Mouse (Mus musculus) brain, embryonic 18.5 days (tissue): ENCODE results near the gene Mbd6.

Experiments
- DNase-seq: peaks from one replicate; pipeline ENCODE4 v3.0.0-alpha.2; 2012; ENCODE audit warnings: low read depth, low spot score

Mbd6 gene

DNA sequence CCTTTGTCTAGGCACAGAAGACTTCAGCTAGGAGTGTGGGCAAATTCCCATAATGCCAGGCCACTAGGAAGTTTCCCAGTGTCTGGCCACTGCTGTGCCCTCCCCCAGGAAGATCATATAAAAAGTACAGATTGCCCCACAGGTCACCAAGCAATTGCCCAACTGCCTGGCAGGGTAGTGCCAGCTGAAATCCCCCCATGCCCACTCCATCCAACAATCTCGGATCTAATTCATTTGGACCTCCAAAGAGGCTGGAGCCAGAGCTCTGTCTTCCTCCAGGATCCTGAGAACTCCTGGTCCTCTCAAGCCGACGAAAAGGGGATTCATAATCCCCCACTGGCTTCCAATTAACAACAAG, 903 bp downstream of the Mbd6 start:
- no peak for DNase-seq

GRCm38 (mm10) chr10:127287271-127287935, 1.4 kb downstream of the Mbd6 start:
- no peak for DNase-seq

- DNase-seq = no peak
Observed at GRCm38 (mm10) chr10:127286730-127287129, 2.1 kb downstream of the Mbd6 start.

- no peak for DNase-seq
Observed at GRCm38 (mm10) chr10:127286194-127286593, 2.6 kb downstream of the Mbd6 start.

DNA sequence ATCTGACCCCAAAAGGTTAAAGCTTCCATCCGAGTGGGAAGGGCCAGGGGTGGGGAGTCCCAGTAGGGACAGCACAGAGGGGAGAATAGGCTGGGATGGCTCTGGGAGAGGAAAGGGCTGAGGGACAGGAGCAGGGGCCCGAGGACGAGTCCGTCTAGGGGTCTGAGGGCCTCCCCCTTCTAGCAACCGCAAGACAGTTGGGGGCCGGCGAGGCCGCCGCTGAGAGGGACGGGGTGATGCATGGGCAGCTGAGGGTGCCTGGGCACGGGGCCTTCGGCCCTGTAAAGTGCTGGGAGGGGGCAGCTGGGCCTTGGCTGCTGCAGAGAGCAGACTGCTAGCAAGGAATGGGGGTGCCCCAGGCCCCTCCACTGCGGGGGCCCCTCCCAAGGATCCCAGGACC, 3.2 kb downstream of the Mbd6 start:
- no peak for DNase-seq

DNA sequence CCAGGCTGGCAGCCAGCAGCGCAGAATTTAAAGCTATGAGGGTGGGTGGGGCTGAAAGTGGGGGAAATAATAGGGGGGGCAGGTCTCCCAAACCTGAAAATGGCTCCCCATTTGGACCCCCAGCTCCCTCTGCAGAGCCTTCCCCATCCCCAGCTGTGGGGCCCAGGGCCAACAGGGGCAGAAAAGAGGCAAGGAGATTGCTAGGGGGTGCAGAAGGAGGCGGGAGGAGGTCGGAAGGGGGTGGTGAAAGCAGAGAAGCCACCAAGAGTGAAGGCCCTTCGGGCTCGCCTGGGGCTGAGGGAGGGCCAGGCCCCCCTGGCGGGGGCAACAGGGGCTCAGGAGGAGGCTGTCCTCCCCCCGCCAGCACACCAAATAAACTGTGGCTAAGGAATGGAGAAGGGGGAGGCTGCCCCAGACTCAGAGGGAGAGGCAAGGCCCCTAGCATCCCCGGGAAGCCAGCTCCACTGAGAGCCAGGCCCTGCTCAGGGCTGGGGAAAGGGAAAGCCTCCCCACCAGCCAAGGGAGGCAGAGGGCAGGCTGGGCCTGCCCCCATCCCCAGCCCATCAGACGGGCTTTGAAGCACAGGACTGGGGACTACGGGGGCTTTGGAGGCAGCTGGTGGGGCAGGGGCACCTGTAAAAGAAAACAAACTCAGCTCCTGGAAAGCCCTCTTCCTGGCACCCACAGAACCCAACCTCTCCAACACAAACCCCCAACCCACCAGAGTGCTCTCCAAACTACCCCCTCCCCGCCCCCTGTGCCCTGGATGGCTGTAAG, 3.9 kb downstream of the Mbd6 start:
- DNase-seq = no peak

- no peak for DNase-seq
Observed at GRCm38 (mm10) chr10:127284105-127284622, 4.7 kb downstream of the Mbd6 start.

GRCm38 (mm10) chr10:127282620-127283215, 6.1 kb downstream of the Mbd6 start:
- no peak for DNase-seq

GRCm38 (mm10) chr10:127281316-127281715, 7.5 kb downstream of the Mbd6 start:
- no peak for DNase-seq

GRCm38 (mm10) chr10:127279730-127280129, 9.1 kb downstream of the Mbd6 start:
- DNase-seq = no peak

DNA sequence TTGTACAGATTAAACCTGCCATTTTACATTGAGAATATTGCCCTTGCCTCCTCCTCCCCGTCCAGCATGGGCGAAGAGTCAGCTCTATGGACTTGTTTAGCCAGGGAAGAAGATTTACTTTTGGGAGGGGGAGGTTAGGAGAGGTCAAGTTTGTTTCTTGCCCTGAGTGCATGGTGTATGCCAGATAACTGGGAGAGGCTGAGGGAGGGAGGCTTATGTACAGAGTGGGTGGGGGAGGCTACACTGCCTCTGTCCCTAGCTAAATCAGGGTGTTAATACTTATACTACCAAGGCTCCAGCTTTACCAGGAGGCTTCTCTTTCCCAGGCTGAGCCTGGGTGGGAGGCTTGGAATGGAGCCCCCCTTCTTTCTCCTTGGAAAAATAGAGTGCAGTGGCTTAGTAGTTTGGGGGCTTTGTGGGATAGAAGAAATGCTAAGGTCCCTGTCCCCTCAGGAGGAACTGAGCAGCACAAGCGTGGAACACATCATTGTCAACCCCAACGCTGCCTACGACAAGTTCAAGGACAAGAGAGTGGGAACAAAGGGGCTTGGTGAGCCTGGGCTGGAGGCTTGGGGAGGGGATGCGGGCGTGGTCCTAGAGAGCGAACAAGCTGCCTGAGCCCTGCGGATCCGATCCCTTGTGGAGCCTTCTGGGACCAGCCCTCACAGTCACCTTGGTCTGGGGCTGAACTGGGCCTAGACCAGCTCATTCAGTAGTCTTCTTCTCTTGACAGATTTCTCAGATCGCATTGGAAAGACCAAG, 14.4 kb downstream of the Mbd6 start:
- DNase-seq = no peak

GRCm38 (mm10) chr10:127272371-127272770, 16.4 kb downstream of the Mbd6 start:
- DNase-seq = no peak

GRCm38 (mm10) chr10:127269884-127270283, 18.9 kb downstream of the Mbd6 start:
- no peak for DNase-seq

DNA sequence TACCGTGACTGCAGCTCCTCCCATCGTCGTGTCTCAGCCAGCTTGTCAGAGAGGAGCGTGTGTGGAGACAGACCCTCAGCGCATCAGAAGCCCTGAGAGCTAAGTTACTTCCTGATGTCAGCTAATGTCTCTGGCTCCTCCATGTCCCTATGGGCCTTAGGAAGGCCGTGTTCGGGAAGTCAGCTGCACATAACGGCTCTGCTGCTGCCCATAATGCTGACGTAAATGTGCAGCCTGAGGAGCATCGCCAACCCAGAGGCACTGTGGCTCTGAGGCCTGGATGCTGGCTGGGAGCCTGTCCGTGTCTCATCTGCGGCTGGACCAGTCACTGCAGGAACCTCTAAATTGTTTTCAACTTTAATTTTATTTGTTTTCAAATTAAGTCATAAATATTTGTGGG, 19.8 kb downstream of the Mbd6 start:
- DNase-seq = no peak

- DNase-seq = no peak
Observed at GRCm38 (mm10) chr10:127268401-127268800, 20.4 kb downstream of the Mbd6 start.

GRCm38 (mm10) chr10:127267318-127267717, 21.5 kb downstream of the Mbd6 start:
- DNase-seq = no peak

- peak; percentile 93 for DNase-seq
Observed at GRCm38 (mm10) chr10:127266112-127267091, 22.4 kb downstream of the Mbd6 start, which contains the start of gene Dctn2. Dctn2 (plus strand) TSS chr10:127266368.

DNA sequence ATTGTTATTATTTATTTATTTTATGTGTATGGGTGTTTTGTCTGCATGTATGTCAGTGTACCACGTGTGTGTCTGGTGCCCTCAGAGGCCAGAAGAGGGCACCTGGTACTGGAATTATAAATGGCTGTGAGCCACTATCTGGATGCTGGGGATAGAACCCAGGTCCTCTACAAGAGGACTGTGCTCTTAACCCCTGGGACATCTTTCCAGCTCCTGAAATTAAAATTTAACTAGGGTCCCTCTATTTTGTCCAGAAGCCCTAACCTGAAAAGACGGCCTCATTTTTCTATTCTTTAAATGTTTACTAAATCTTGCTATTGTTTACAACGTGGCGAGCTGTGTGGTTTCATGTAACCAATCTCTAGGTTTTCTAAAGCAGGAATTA, 23.1 kb downstream of the Mbd6 start:
- no peak for DNase-seq

GRCm38 (mm10) chr10:127264971-127265370, 23.8 kb downstream of the Mbd6 start:
- DNase-seq = no peak

- no peak for DNase-seq
Observed at GRCm38 (mm10) chr10:127264336-127264735, 24.5 kb downstream of the Mbd6 start.

- no peak for DNase-seq
Observed at GRCm38 (mm10) chr10:127263631-127264030, 25.2 kb downstream of the Mbd6 start.
